Mouse (Mus musculus) liver, embryonic 14.5 days (tissue): ENCODE results near the gene Mrps6.
"Not testable (repeated sequence)": the region's sequence is repeated elsewhere in the genome, so short reads cannot be mapped to it uniquely, and the experiment has no call there.

Experiments
- CTCF ChIP-seq: IDR thresholded peaks from 2 replicates; pipeline ENCODE4 v1.5.1; 2016; ENCODE audit warnings: antibody characterized with exemption, low read depth, control low read depth
- EP300 ChIP-seq: IDR thresholded peaks from 2 replicates; pipeline ENCODE4 v1.6.1; 2016; ENCODE audit warnings: antibody characterized with exemption, low read depth

- not testable (repeated sequence) for TF ChIP-seq CTCF, EP300
These were observed 44.9 kb downstream of the Mrps6 start for GRCm38 (mm10) chr16:92102931-92103330.
